Mouse (Mus musculus) heart, embryonic 11.5 days (tissue): ENCODE results near the gene Mdm4. TPM values are rescaled to one million over a fixed set of nuclear protein-coding genes. Genes with fewer than 3 reads are reported as not detected.
A peak's percentile ranks its signal among the peaks of the same experiment; 100 is the strongest.

Source experiments
- ATAC-seq: fragments of 200-750 bp; cut with Nextera tagmentation; replicated peaks from 2 replicates; pipeline ENCODE4 v1.8.0; 2017; ENCODE audit warnings: moderate library complexity; ENCODE audit not compliant: insufficient number of reproducible peaks, low FRiP score, low TSS enrichment
- H3K27ac ChIP-seq: fragments of 300-500 bp; sonication (generic); 2 replicates; pipeline ENCODE4 v1.5.1; 2014; ENCODE audit warnings: mild to moderate bottlenecking, low read depth, low read length
- H3K27me3 ChIP-seq: fragments of 300-500 bp; sonication (generic); 2 replicates; pipeline ENCODE4 v1.6.1; 2014; ENCODE audit warnings: mild to moderate bottlenecking, low read length, mixed read lengths; ENCODE audit not compliant: control insufficient read depth, insufficient read depth
- H3K36me3 ChIP-seq: fragments of 300-500 bp; sonication (generic); 2 replicates; pipeline ENCODE4 v1.6.1; 2014; ENCODE audit warnings: mild to moderate bottlenecking, low read length, moderate library complexity, mixed read lengths; ENCODE audit not compliant: control insufficient read depth, insufficient read depth
- H3K4me1 ChIP-seq: fragments of 300-500 bp; sonication (generic); 2 replicates; pipeline ENCODE4 v1.6.1; 2014; ENCODE audit warnings: low read length; ENCODE audit not compliant: control insufficient read depth, insufficient read depth
- H3K4me2 ChIP-seq: fragments of 300-500 bp; sonication (generic); 2 replicates; pipeline ENCODE4 v1.6.1; 2014; ENCODE audit warnings: mild to moderate bottlenecking, moderate library complexity
- H3K4me3 ChIP-seq: fragments of 300-500 bp; sonication (generic); 2 replicates; pipeline ENCODE4 v1.5.1; 2014; ENCODE audit warnings: low read depth, low read length
- H3K9ac ChIP-seq: fragments of 300-500 bp; sonication (generic); 2 replicates; pipeline ENCODE4 v1.6.1; 2014; ENCODE audit warnings: mild to moderate bottlenecking, low read depth, low read length, moderate library complexity
- H3K9me3 ChIP-seq: fragments of 300-500 bp; sonication (generic); replicated peaks from 2 replicates; pipeline ENCODE4 v1.6.1; 2016; ENCODE audit warnings: low read length; ENCODE audit not compliant: control insufficient read depth
- WGBS: fragments of 180-500 bp; shearing (Covaris S2); extraction: QIAGEN DNeasy Blood & Tissue Kit; methylation state at CpG from one replicate; pipeline ENCODE4 v1.1.7; 2014; ENCODE audit not compliant: insufficient replicate concordance; 5-methylcytosine and 5-hydroxymethylcytosine counted together
- polyA plus RNA-seq: library from polyadenylated mRNA; unstranded; fragments of >200 nt; fragmentation: Nextera tagmentation; extraction: Ambion mirVana; gene quantifications from 2 replicates; pipeline ENCODE4 v1.2.1, GENCODE M21; 2014

Gene Mdm4
- polyA plus RNA-seq, 1 experiment from 2014 or later, result 41.2 TPM

DNA sequence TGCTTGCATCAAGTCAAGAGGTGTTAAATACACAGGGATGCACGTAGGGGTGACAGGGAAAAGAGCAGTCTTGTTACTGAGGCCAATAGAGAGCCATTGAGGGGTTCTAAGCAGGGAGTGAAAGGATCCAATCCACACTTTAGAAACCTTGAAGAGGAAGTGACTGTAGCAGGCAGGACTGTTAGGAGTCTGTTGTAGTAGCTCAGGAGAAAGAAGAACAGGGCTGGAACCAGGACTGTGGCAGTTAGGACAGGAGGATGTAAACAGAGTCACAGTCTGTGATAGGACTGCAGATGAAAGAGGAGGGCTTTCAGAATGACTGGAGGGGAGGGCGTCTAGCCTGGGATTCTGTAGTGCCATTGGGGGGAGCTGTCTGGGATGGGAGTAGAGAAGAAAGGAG is 29.2 kb upstream of the Mdm4 start:
- H3K27ac ChIP-seq, result no peak overlapping the region
- H3K27me3 ChIP-seq, result no peaks in the 10 kb centered on the region
- 35% methylated on average over 2 of the region's 2 CpGs for whole genome bisulfite sequencing
- no peak for ATAC-seq
- peaks cover 24% of the 10 kb centered on the region for H3K4me1 ChIP-seq
- H3K9me3 ChIP-seq, result no peaks in the 10 kb centered on the region
- no peak overlapping the region for H3K9ac ChIP-seq
- H3K4me2 ChIP-seq, result no peak overlapping the region
- no peak overlapping the region for H3K4me3 ChIP-seq
- peaks cover 2% of the 10 kb centered on the region; the same call in 1 of the 2 replicates for H3K36me3 ChIP-seq

DNA sequence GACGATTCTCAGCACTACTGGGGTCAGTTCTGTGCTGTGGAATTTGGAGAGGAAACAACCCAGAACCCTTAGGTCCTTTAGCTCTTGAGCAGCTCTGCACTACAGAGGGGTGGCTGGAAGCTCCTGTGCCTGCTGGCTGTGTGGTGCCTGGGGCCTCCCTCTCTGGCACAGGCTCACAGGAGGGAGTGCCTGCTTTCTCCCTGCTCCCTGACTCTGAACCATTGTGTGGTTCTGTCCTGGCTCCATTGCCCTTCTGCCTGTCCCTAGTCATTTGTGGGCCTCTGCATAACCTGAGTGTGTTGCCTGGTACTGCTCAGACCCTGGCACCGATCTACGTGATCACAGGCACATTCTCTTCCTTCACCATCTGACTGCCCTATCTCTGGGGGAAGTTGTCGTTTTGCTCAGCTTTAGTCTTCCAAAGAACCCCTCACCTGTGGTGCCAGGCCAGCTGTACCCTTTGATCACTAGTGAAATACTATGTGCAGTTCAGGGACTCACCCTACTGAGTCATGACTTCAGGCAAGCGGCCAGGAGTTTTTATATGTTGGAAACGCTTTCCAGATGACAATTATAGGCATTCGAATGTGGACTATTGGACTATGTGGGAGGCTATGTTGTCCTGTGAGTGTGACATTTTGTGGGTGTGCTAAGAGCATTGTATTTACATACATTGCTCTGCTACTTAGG is 27.1 kb upstream of the Mdm4 start:
- Histone ChIP-seq H3K4me2 (no peak overlapping the region), H3K4me1 (peaks cover 32% of the 10 kb centered on the region), H3K4me3 (no peak overlapping the region), H3K27ac (no peak overlapping the region), H3K9ac (peak overlapping the region; percentile 16; the same call in 1 of the 2 replicates), H3K27me3 (no peaks in the 10 kb centered on the region), H3K9me3 (no peaks in the 10 kb centered on the region), H3K36me3 (no peaks in the 10 kb centered on the region)
- no peak for ATAC-seq
- 69% methylated on average over 7 of the region's 7 CpGs for WGBS

DNA sequence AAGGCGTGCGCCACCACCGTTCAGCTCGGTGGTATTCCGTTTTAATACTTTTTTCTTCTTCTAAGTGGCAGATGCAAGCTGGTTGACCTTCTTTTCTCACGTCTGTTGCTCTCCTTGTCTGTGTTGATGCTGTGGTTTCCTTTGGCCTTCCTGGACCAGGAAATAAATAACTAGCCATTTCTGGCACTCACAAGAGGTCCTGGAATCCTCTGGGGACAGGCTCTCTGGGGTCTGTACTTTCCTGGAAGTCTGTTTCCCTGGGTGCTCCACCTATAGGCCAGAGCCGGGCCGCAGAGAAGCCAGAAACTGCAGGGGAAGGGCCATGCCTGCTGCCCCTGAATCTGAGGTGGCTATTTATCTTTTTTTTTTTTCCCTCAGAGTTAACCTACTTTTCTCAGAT is 24.0 kb upstream of the Mdm4 start:
- Histone ChIP-seq H3K36me3 (no peaks in the 10 kb centered on the region), H3K4me3 (no peak overlapping the region), H3K4me2 (no peak overlapping the region), H3K27ac (no peak overlapping the region), H3K9me3 (no peaks in the 10 kb centered on the region), H3K9ac (no peak overlapping the region), H3K4me1 (peaks cover 40% of the 10 kb centered on the region), H3K27me3 (no peaks in the 10 kb centered on the region)
- ATAC-seq, result no peak
- 70% methylated on average over 8 of the region's 8 CpGs for whole genome bisulfite sequencing

DNA sequence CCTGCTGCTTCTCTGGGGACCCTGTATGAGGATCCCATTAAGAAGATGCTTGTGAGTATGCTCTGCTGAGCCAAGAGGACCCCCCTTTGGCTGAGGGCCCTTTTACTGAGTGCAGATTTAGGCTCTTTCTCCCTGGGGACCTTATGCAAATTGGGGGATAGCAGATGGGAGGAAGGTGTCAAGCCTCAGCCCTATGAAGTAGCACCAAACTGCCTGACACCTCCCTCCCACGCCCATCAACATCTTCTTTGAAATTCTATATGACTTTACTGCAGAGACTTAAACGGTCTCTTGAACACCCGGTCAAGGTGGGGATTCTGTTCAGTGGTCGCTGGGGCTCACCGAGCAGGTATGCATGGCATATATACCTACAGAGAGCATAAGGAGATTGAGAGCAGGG is 22.7 kb upstream of the Mdm4 start:
- no peak for ATAC-seq
- Histone ChIP-seq H3K27me3 (no peaks in the 10 kb centered on the region), H3K27ac (no peak overlapping the region), H3K9me3 (no peaks in the 10 kb centered on the region), H3K4me1 (peaks cover 47% of the 10 kb centered on the region), H3K4me2 (no peak overlapping the region), H3K9ac (no peak overlapping the region), H3K36me3 (no peaks in the 10 kb centered on the region), H3K4me3 (no peak overlapping the region)
- WGBS, result 38% methylated on average over 5 of the region's 5 CpGs

DNA sequence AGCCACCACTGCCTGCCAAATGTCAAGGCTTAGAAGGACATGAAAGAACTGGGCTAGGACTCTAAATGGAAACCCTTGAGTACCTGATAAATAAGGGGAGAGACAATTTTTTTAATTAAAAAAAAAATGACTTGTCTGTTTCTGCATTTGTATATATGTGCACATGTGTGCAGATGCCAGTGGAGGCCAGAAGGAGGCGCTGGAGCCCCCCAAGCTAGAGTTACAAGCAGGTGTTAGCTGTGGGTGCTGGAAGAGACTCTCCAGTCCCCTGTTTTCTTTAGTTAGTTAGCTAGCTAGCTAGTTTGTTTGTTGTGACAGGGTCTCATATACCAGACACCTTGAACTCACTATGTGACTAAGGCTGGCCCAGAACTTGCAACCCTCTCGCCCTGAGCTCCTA is 21.5 kb upstream of the Mdm4 start:
- Histone ChIP-seq H3K4me3 (no peak overlapping the region), H3K4me2 (no peak overlapping the region), H3K9me3 (no peaks in the 10 kb centered on the region), H3K27me3 (no peaks in the 10 kb centered on the region), H3K36me3 (no peaks in the 10 kb centered on the region), H3K9ac (no peak overlapping the region), H3K27ac (no peak overlapping the region), H3K4me1 (peaks cover 48% of the 10 kb centered on the region)
- 79% methylated on average over 2 of the region's 2 CpGs for WGBS
- no peak for ATAC-seq

DNA sequence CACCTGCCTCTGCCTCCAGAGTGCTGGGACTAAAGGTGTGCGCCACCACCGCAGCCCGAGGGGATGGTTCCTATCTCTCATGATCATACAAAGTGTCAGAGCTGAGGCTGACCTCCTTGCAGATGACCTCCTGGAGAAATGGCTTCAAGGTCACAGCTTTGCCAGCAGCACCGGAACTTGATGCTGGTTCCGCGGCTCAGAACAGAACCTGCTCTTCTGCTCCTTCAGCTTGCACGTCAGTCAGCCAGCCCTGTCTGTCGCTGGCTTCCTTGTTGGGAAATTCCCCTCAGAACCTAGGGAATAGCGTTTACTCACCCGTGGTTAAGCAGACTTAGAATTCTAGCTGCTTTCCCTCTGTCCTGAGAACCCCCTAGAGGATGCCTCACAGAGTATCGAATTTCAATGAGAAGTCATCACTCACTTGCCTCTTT is 19.7 kb upstream of the Mdm4 start:
- H3K27ac ChIP-seq, result peak overlapping the region; percentile 54

DNA sequence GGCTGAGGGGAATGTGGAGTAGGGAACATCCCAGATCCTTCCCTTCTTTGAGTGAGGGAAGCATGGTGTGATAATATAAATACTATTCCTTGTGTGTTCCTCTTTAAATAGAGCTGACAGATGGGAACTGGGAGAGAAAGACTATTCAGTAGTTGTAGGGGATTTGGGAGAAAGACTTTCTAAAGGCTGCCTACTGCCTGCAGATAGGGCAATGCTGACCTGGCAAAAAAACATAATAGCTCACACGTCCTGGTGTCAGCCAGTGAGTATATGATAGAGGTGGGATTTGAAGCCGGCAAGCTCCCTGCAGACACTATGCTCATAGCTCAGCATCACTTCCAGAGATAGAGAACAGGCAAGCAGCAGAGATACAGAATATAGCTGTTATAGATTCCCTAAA is 18.3 kb upstream of the Mdm4 start:
- H3K4me1 ChIP-seq, result peaks cover 48% of the 10 kb centered on the region
- H3K4me2 ChIP-seq, result peak overlapping the region; percentile 3; the same call in 1 of the 2 replicates
- WGBS, result 21% methylated on average over 2 of the region's 2 CpGs
- H3K36me3 ChIP-seq, result no peaks in the 10 kb centered on the region
- no peak overlapping the region for H3K27ac ChIP-seq
- H3K9me3 ChIP-seq, result no peaks in the 10 kb centered on the region
- H3K4me3 ChIP-seq, result no peak overlapping the region; the same call in 1 of the 2 replicates
- no peaks in the 10 kb centered on the region for H3K27me3 ChIP-seq
- H3K9ac ChIP-seq, result no peak overlapping the region
- no peak for ATAC-seq

More for the DNA sequence above, 19.7 kb upstream of the Mdm4 start:
- Histone ChIP-seq H3K27me3 (no peaks in the 10 kb centered on the region), H3K36me3 (no peaks in the 10 kb centered on the region), H3K4me3 (no peak overlapping the region), H3K9ac (peak overlapping the region; percentile 29; the same call in 1 of the 2 replicates), H3K4me1 (peaks cover 52% of the 10 kb centered on the region), H3K4me2 (peak overlapping the region; percentile 45), H3K9me3 (no peaks in the 10 kb centered on the region)
- no peak for ATAC-seq
- 18% methylated on average over 11 of the region's 11 CpGs for WGBS

DNA sequence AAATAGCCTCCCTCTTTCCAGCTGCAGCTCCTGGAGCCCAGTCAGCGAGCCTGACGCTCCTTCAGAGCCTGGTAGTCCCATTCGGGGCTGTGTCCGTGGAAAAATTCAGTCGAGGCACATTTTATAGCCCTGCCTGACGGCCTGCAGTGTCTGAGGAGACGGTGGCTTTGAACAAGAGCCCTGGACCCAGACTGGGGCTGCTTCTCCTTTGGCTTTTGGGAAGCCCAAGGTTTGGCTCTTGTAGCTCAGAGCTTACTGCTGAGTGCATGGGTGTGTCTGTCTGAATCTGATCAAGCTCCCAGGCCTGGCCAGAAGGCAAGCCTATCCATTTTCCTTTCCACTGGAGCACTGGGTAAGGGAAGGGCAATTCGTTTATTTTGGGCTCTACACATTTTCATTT is 17.2 kb upstream of the Mdm4 start:
- Histone ChIP-seq H3K27ac (no peak overlapping the region), H3K36me3 (no peaks in the 10 kb centered on the region), H3K9ac (peak overlapping the region; percentile 92), H3K27me3 (no peaks in the 10 kb centered on the region), H3K4me3 (peak overlapping the region; percentile 64), H3K4me1 (peaks cover 45% of the 10 kb centered on the region), H3K4me2 (peak overlapping the region; percentile 65), H3K9me3 (no peaks in the 10 kb centered on the region)
- ATAC-seq, result no peak
- 53% methylated on average over 8 of the region's 8 CpGs for WGBS

DNA sequence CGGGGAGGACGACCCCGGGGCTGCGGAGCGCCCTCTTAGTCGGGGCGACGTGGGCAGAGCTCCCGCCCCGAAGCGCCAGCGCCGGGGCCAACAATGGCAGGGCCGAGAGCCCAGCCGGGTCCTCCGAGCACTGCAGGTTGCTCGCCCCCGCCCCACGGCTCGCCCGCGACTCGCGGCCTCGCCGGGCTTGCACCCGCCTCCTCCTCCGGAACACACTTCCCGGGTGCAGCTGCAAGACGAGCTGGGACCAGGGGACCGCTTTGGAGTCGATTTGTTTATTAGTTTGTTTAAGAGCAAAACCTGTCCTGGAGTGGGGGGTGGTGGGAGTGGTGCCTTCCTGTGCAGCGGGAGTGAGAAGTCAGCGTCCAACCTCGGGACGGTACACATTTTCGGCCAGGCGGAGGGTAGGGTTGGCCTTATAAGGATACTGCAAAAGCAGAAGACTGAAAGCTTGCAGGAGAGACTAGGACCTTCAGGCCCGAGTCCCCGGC is 16.1 kb upstream of the Mdm4 start:
- Histone ChIP-seq H3K4me3 (peak overlapping the region; percentile 64), H3K9me3 (no peaks in the 10 kb centered on the region), H3K4me1 (peaks cover 42% of the 10 kb centered on the region), H3K4me2 (peak overlapping the region; percentile 65), H3K27me3 (no peaks in the 10 kb centered on the region), H3K9ac (peak overlapping the region; percentile 92), H3K36me3 (no peaks in the 10 kb centered on the region), H3K27ac (peak overlapping the region; percentile 52)
- peak; percentile 46 for ATAC-seq
- WGBS, result under 1% methylated on average over 37 of the region's 40 CpGs
